Mouse (Mus musculus) right cerebral cortex, postnatal 4 days (tissue): Measurements from ENCODE around the gene Gpr137b.
"Not testable (repeated sequence)": the region's sequence is repeated elsewhere in the genome, so short reads cannot be mapped to it uniquely, and the experiment has no call there.

Experiments
- DNase-seq: peaks from one replicate; pipeline ENCODE4 v3.0.0-alpha.2; 2022

The Gpr137b gene

DNA sequence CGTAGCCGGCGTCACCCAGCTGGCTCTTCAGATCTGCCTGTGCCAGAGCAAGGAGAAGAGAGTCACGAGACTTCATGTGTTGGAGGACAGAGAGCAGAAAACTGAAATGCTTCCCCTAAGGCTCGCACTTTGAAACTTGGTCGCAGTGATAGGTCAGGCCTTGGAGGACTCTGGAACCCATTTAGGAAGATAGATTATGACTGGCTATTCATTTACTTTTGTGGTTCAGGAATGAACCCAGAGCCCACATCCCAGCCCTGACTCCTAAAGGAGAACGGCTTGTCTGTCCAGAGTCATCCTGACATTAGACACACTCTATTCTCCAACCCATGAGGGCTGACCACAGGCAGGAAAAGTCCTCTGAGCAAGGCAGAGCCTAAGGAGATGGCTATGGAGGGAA lies 30.3 kb downstream of the Gpr137b start:
- not testable (repeated sequence) for DNase-seq

DNA sequence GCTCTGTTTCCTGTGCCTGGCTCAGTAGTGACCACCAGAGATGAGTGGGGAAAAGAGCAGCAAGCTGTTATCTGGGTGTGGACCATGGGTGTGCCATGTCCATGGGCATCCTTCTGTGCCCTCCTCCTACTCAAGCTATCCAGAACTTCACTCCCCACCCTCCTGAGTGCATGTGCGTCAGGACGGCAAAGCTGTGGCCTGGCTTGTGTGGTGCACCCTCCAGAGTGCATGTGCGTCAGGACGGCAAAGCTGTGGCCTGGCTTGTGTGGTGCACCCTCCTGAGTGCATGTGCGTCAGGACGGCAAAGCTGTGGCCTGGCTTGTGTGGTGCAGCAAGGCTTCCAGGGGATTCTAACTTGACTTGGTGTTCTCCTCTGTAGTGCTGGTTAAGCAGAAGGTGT lies 31.6 kb downstream of the Gpr137b start:
- not testable (repeated sequence) for DNase-seq

GRCm38 (mm10) chr13:13360045-13360444 lies 33.8 kb downstream of the Gpr137b start:
- DNase-seq, result not testable (repeated sequence)

GRCm38 (mm10) chr13:13358602-13359001 lies 35.2 kb downstream of the Gpr137b start:
- DNase-seq, result not testable (repeated sequence)

- not testable (repeated sequence) for DNase-seq
These were observed 35.7 kb downstream of the Gpr137b start for GRCm38 (mm10) chr13:13358097-13358496.

- not testable (repeated sequence) for DNase-seq
These were observed 41.7 kb downstream of the Gpr137b start for GRCm38 (mm10) chr13:13352113-13352512.

- DNase-seq, result not testable (repeated sequence)
These were observed 43.1 kb downstream of the Gpr137b start for GRCm38 (mm10) chr13:13350681-13351080.

DNA sequence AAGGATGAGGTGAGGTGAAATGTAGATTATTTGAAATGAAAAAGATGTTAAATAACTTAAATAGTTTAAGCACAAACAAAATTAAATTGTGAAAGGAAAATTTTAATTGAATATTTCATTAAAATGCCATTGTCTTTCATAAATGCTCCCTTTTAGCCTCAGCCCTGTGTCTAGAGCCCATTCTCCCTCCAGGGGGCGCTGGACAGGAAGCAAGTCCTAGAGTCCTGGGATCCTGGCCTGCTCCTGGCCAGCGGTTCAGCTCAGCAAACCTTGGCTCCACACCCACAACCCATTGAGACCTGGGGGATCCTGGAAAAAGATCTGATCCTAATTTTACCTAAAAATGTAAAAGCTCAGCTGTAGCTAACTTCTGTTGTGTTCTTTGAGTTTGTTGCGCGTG lies 44.5 kb downstream of the Gpr137b start:
- DNase-seq, result peak; percentile 64

- DNase-seq, result not testable (repeated sequence)
These were observed 46.0 kb downstream of the Gpr137b start for GRCm38 (mm10) chr13:13347634-13348412.

DNA sequence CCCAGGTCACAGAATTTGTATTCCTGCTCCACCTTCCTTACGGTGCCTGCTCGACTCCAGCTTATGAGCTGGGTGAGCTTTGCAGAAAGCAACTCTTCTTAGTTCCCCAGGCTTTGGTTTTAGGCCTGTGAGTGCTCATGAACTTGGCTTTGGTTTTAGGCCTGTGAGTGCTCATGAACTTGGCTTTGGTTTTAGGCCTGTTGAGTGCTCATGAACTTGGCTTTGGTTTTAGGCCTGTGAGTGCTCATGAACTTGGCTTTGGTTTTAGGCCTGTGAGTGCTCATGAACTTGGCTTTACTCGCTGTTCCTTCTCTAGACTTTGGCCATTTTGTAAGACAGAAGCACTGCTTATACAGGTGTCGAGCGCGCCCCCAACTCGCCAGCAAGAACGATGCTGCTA lies 56.5 kb downstream of the Gpr137b start:
- not testable (repeated sequence) for DNase-seq

DNA sequence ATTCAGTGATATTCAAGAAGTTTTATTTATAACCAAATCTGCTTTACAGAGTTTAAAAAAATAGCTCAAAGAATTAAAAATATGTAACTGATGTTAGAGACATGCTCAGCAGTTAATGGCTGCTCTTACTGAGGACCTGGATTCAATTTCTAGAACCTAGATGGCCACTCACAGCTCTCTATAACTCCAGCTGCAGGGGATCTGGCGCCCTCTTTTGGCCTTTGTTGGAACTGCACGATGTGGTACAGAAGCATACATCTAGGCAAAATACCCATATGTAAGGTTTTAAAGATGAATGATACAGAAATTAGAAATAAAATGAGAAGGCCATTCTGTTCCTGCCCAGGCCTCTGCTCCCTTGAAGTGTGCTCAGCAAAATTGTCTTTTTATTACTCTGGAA lies 64.9 kb downstream of the Gpr137b start:
- DNase-seq, result peak; percentile 65
